In genomic region chr7:36709239-36709638, GRCm38 (mm10) we compare ENCODE assay signal across 9 mouse cellular contexts. TPM values are rescaled to one million over a fixed set of nuclear protein-coding genes. Genes with fewer than 3 reads are reported as not detected.
DNase-seq lines count a peak whose midpoint lies in the region; ATAC-seq lines count a peak whose summit lies in the region.
"Had no signal": no experiment of that assay in that cellular context is flagged by ENCODE, and none has a peak within 500 bp of the region (broad histone marks: within the 10 kb centered on the region; RNA-seq: fewer than 3 reads in every experiment).

No protein-coding gene starts in this region.

- ATAC-seq in neural tube, embryonic 15.5 days (ENCODE audit: low FRiP score) = no peak

- peak; percentile 38 to 60 for DNase-seq in heart, adult 9 months (ENCODE audit: low spot score in 2 of 2)
- no peak for DNase-seq in heart, postnatal 25 days (ENCODE audit: low spot score)
- DNase-seq in ZHBTc4 (ENCODE audit: low read depth, low spot score) = peak; percentile 50
- DNase-seq in gastrocnemius, postnatal 10 days = peak; percentile 58
- DNase-seq in kidney, postnatal 4 days = peak; percentile 74 to 80
- no peak for DNase-seq in c-Kit-positive CD71-positive TER-119-positive erythroid progenitor cells, embryonic 14.5 days (ENCODE audit: low spot score)
- no peak for DNase-seq in right cerebral cortex, postnatal 25 days

- peaks cover 72% of the 10 kb centered on the region for H3K4me1 ChIP-seq in neural tube, embryonic 15.5 days

- no peaks in the 10 kb centered on the region for H3K9me3 ChIP-seq in neural tube, embryonic 15.5 days (replicated peaks)

- H3K4me2 ChIP-seq in neural tube, embryonic 15.5 days = peak overlapping the region; percentile 61

- H3K27ac ChIP-seq in neural tube, embryonic 15.5 days (replicated peaks) = peak overlapping the region; percentile 80

- H3K4me3 ChIP-seq in neural tube, embryonic 15.5 days (replicated peaks) = 0 out of 2 replicates have a peak overlapping the region, but pooled peaks have one; percentile 4

- WGBS in neural tube, embryonic 15.5 days = 3% methylated on average over 2 of the region's 2 CpGs

- peak overlapping the region; percentile 42 for H3K9ac ChIP-seq in neural tube, embryonic 15.5 days (replicated peaks)

- no peaks in the 10 kb centered on the region for H3K27me3 ChIP-seq in neural tube, embryonic 15.5 days (replicated peaks)

- intact Hi-C loops in heart, postnatal 25 days (cut with DNase I) = no loop called here

- H3K36me3 ChIP-seq in neural tube, embryonic 15.5 days = no peaks in the 10 kb centered on the region

RNA-seq across cellular contexts. Expression of gene Tshz3, which starts 11.3 kb away (rescaled TPM):
- 1 to 10 TPM; 3.8 to 4.8 TPM for total RNA-seq in heart, postnatal 25 days (2021)
- total RNA-seq in gastrocnemius, postnatal 10 days (2021) = 10 to 100 TPM in 1 of 2 experiments, 1 to 10 TPM in 1; 7.8 to 11.0 TPM
- polyA plus RNA-seq in neural tube, embryonic 15.5 days (2015; fragmentation: Nextera tagmentation; extraction: Ambion mirVana) = 56.8 and 62.7 TPM in 2 replicates
- total RNA-seq: MEL had no signal

Comparison
In these comparisons a context has a peak if more than half of its experiments do, and no peak if none do; other contexts are left out.
1. DNase-seq: peak in heart, adult 9 months (2 of 2), ZHBTc4 (single experiment), gastrocnemius, postnatal 10 days (single experiment) and kidney, postnatal 4 days (2 of 2); none in heart, postnatal 25 days (single experiment), c-Kit-positive CD71-positive TER-119-positive erythroid progenitor cells, embryonic 14.5 days (single experiment) and right cerebral cortex, postnatal 25 days (single experiment).